Mouse (Mus musculus): ENCODE data around the gene Ric3. TPM values are rescaled to one million over a fixed set of nuclear protein-coding genes. Genes with fewer than 3 reads are reported as not detected.

Gene Ric3
- polyA plus RNA-seq, 1 experiment from 2014 or later, result 5.8 TPM

GRCm38 (mm10) chr7:109012575-109012974, 70.6 kb downstream of the Ric3 start:
- 91% methylated on average over 1 of the region's 1 CpGs for WGBS
- peaks cover 61% of the 10 kb centered on the region for H3K27me3 ChIP-seq (ENCODE audit: low read depth, poor library complexity, severe bottlenecking)
- H3K4me3 ChIP-seq, result no peak overlapping the region

GRCm38 (mm10) chr7:109011596-109012180, 71.4 kb downstream of the Ric3 start:
- Histone ChIP-seq H3K4me1 (peaks cover 29% of the 10 kb centered on the region), H3K27ac (no peak overlapping the region), H3K27me3 (ENCODE audit: low read depth, poor library complexity, severe bottlenecking) (peaks cover 63% of the 10 kb centered on the region), H3K36me3 (no peaks in the 10 kb centered on the region), H3K4me3 (peak overlapping the region; percentile 78), H3K9me3 (replicated peaks) (no peaks in the 10 kb centered on the region)
- DNase-seq (ENCODE audit: low spot score), result no peak
- WGBS, result 50% methylated on average over 8 of the region's 8 CpGs

More at GRCm38 (mm10) chr7:109012575-109012974, 70.6 kb downstream of the Ric3 start:
- H3K4me1 ChIP-seq, result peaks cover 30% of the 10 kb centered on the region
- DNase-seq (ENCODE audit: low spot score), result no peak
- no peaks in the 10 kb centered on the region for H3K36me3 ChIP-seq
- no peaks in the 10 kb centered on the region for H3K9me3 ChIP-seq (replicated peaks)
- H3K27ac ChIP-seq, result no peak overlapping the region

GRCm38 (mm10) chr7:109010720-109011595, 72.2 kb downstream of the Ric3 start:
- no peaks in the 10 kb centered on the region for H3K9me3 ChIP-seq (replicated peaks)
- peak overlapping the region; percentile 84 for H3K27ac ChIP-seq
- DNase-seq (ENCODE audit: low spot score), result peak; percentile 65
- WGBS, result 2% methylated on average over 70 of the region's 82 CpGs
- H3K27me3 ChIP-seq (ENCODE audit: low read depth, poor library complexity, severe bottlenecking), result peaks cover 63% of the 10 kb centered on the region
- no peaks in the 10 kb centered on the region for H3K36me3 ChIP-seq
- peak overlapping the region; percentile 78 for H3K4me3 ChIP-seq
- H3K4me1 ChIP-seq, result peaks cover 22% of the 10 kb centered on the region

GRCm38 (mm10) chr7:109009260-109009659, 73.9 kb downstream of the Ric3 start:
- H3K27ac ChIP-seq, result no peak overlapping the region
- peaks cover 62% of the 10 kb centered on the region for H3K27me3 ChIP-seq (ENCODE audit: low read depth, poor library complexity, severe bottlenecking)
- H3K9me3 ChIP-seq (replicated peaks), result no peaks in the 10 kb centered on the region
- no peak overlapping the region for H3K4me3 ChIP-seq
- H3K4me1 ChIP-seq, result peaks cover 22% of the 10 kb centered on the region
- no peaks in the 10 kb centered on the region for H3K36me3 ChIP-seq
- no peak for DNase-seq (ENCODE audit: low spot score)
- WGBS, result 96% methylated on average over 1 of the region's 1 CpGs

GRCm38 (mm10) chr7:109003653-109004052, 79.5 kb downstream of the Ric3 start:
- DNase-seq (ENCODE audit: low spot score), result no peak
- WGBS, result 47% methylated on average over 3 of the region's 3 CpGs
- Histone ChIP-seq H3K36me3 (no peaks in the 10 kb centered on the region), H3K4me1 (no peaks in the 10 kb centered on the region), H3K27me3 (ENCODE audit: low read depth, poor library complexity, severe bottlenecking) (peaks cover 8% of the 10 kb centered on the region), H3K27ac (no peak overlapping the region), H3K4me3 (no peak overlapping the region), H3K9me3 (replicated peaks) (no peaks in the 10 kb centered on the region)

- no peaks in the 10 kb centered on the region for H3K36me3 ChIP-seq
- no peaks in the 10 kb centered on the region for H3K27me3 ChIP-seq (ENCODE audit: low read depth, poor library complexity, severe bottlenecking)
- 84% methylated on average over 4 of the region's 4 CpGs for WGBS
- H3K27ac ChIP-seq, result no peak overlapping the region
- no peak overlapping the region for H3K4me3 ChIP-seq
- no peak for DNase-seq (ENCODE audit: low spot score)
- no peaks in the 10 kb centered on the region for H3K4me1 ChIP-seq
- no peaks in the 10 kb centered on the region for H3K9me3 ChIP-seq (replicated peaks)
Observed at GRCm38 (mm10) chr7:109001971-109002370, 81.2 kb downstream of the Ric3 start.

GRCm38 (mm10) chr7:109000315-109000954, 82.7 kb downstream of the Ric3 start:
- H3K27ac ChIP-seq, result no peak overlapping the region
- 48% methylated on average over 4 of the region's 4 CpGs for WGBS
- DNase-seq (ENCODE audit: low spot score), result no peak

GRCm38 (mm10) chr7:108996156-108996555, 87.0 kb downstream of the Ric3 start:
- Histone ChIP-seq H3K27ac (no peak overlapping the region), H3K27me3 (ENCODE audit: low read depth, poor library complexity, severe bottlenecking) (no peaks in the 10 kb centered on the region), H3K4me3 (no peak overlapping the region), H3K9me3 (replicated peaks) (no peaks in the 10 kb centered on the region), H3K36me3 (no peaks in the 10 kb centered on the region), H3K4me1 (no peaks in the 10 kb centered on the region)
- WGBS, result 70% methylated on average over 6 of the region's 6 CpGs
- no peak for DNase-seq (ENCODE audit: low spot score)

More at GRCm38 (mm10) chr7:109000315-109000954, 82.7 kb downstream of the Ric3 start:
- H3K4me1 ChIP-seq, result no peaks in the 10 kb centered on the region
- no peaks in the 10 kb centered on the region for H3K9me3 ChIP-seq (replicated peaks)
- H3K27me3 ChIP-seq (ENCODE audit: low read depth, poor library complexity, severe bottlenecking), result no peaks in the 10 kb centered on the region
- no peak overlapping the region for H3K4me3 ChIP-seq
- H3K36me3 ChIP-seq, result no peaks in the 10 kb centered on the region

- 86% methylated on average over 3 of the region's 3 CpGs for WGBS
- no peak overlapping the region for H3K27ac ChIP-seq
- H3K36me3 ChIP-seq, result no peaks in the 10 kb centered on the region
- H3K9me3 ChIP-seq (replicated peaks), result no peaks in the 10 kb centered on the region
- DNase-seq (ENCODE audit: low spot score), result no peak
- no peak overlapping the region for H3K4me3 ChIP-seq
- no peaks in the 10 kb centered on the region for H3K27me3 ChIP-seq (ENCODE audit: low read depth, poor library complexity, severe bottlenecking)
- H3K4me1 ChIP-seq, result no peaks in the 10 kb centered on the region
Observed at GRCm38 (mm10) chr7:108993881-108994291, 89.2 kb downstream of the Ric3 start.

- Histone ChIP-seq H3K27ac (no peak overlapping the region), H3K27me3 (ENCODE audit: low read depth, poor library complexity, severe bottlenecking) (no peaks in the 10 kb centered on the region), H3K4me1 (no peaks in the 10 kb centered on the region), H3K4me3 (no peak overlapping the region), H3K9me3 (replicated peaks) (no peaks in the 10 kb centered on the region), H3K36me3 (no peaks in the 10 kb centered on the region)
- WGBS, result 88% methylated on average over 7 of the region's 7 CpGs
- DNase-seq (ENCODE audit: low spot score), result no peak
Observed at GRCm38 (mm10) chr7:108993230-108993629, 89.9 kb downstream of the Ric3 start.

GRCm38 (mm10) chr7:108991207-108991606, 91.9 kb downstream of the Ric3 start:
- DNase-seq (ENCODE audit: low spot score), result no peak
- Histone ChIP-seq H3K27me3 (ENCODE audit: low read depth, poor library complexity, severe bottlenecking) (no peaks in the 10 kb centered on the region), H3K27ac (no peak overlapping the region), H3K9me3 (replicated peaks) (no peaks in the 10 kb centered on the region), H3K4me1 (no peaks in the 10 kb centered on the region), H3K4me3 (no peak overlapping the region), H3K36me3 (no peaks in the 10 kb centered on the region)
- 80% methylated on average over 9 of the region's 9 CpGs for WGBS

GRCm38 (mm10) chr7:108985934-108986708, 97.0 kb downstream of the Ric3 start:
- no peak for DNase-seq (ENCODE audit: low spot score)
- H3K9me3 ChIP-seq (replicated peaks), result no peaks in the 10 kb centered on the region
- H3K4me1 ChIP-seq, result no peaks in the 10 kb centered on the region
- H3K27me3 ChIP-seq (ENCODE audit: low read depth, poor library complexity, severe bottlenecking), result no peaks in the 10 kb centered on the region
- no peak overlapping the region for H3K27ac ChIP-seq
- H3K36me3 ChIP-seq, result no peaks in the 10 kb centered on the region
- no peak overlapping the region for H3K4me3 ChIP-seq
- 86% methylated on average over 2 of the region's 3 CpGs for WGBS

Data from limb, embryonic 10.5 days (tissue).